Mouse (Mus musculus) adrenal gland, postnatal 14 days (tissue): ENCODE data around the gene Cwf19l2. TPM values are rescaled to one million over a fixed set of nuclear protein-coding genes. Genes with fewer than 3 reads are reported as not detected.
A peak's percentile ranks its signal among the peaks of the same experiment; 100 is the strongest.
"Not testable (repeated sequence)": the region's sequence is repeated elsewhere in the genome, so short reads cannot be mapped to it uniquely, and the experiment has no call there.

Source experiments
- DNase-seq: peaks from one replicate; pipeline ENCODE4 v3.0.0; 2021; ENCODE audit warnings: mixed read lengths
- long read RNA-seq, 2 experiments: library from polyadenylated mRNA; stranded (forward); transcript quantifications; one replicate each; pipeline ENCODE4 v2.0.0; 2021
- total RNA-seq: library from RNA; stranded (reverse); gene quantifications from 2 replicates; pipeline ENCODE4 v1.2.3, GENCODE M21; 2021

The Cwf19l2 gene
- total RNA-seq = 24.8 and 30.2 TPM in 2 replicates
- long read RNA-seq, experiment 1, full-length matches to known transcripts = 32 of 41 reads
- long read RNA-seq, experiment 1, partial matches to known transcripts = 2 of 41 reads
- long read RNA-seq, experiment 1, other reads (novel, unspliced or antisense) = 7 of 41 reads
- long read RNA-seq, experiment 2, full-length matches to known transcripts = 24 of 30 reads
- long read RNA-seq, experiment 2, partial matches to known transcripts = 1 of 30 reads
- long read RNA-seq, experiment 2, other reads (novel, unspliced or antisense) = 5 of 30 reads

GRCm38 (mm10) chr9:3403251-3404208 is at the start of gene Cwf19l2:
Cwf19l2 (plus strand) TSS chr9:3403592.
- peak; percentile 89 for DNase-seq

GRCm38 (mm10) chr9:3376323-3376722 is 27.1 kb upstream of the Cwf19l2 start:
- DNase-seq = not testable (repeated sequence)

GRCm38 (mm10) chr9:3404372-3404771 is 980 bp downstream of the Cwf19l2 start:
- peak; percentile 38 for DNase-seq

- DNase-seq = not testable (repeated sequence)
These were observed 36.3 kb downstream of the Cwf19l2 start for GRCm38 (mm10) chr9:3439555-3440300.

- no peak for DNase-seq
These were observed 68.5 kb downstream of the Cwf19l2 start for GRCm38 (mm10) chr9:3471897-3472296.

GRCm38 (mm10) chr9:3518645-3519044 is 115.3 kb downstream of the Cwf19l2 start:
- no peak for DNase-seq

- DNase-seq = no peak
These were observed 115.8 kb downstream of the Cwf19l2 start for GRCm38 (mm10) chr9:3519178-3519577.

GRCm38 (mm10) chr9:3521031-3521430 is 117.6 kb downstream of the Cwf19l2 start:
- DNase-seq = no peak

Other genes starting within 250 kb of the Cwf19l2 start
- gene Alkbh8, start 68.5 kb upstream of the Cwf19l2 start, total RNA-seq = 17.9 and 20.7 TPM in 2 replicates
- gene Gucy1a2, start 129.2 kb downstream of the Cwf19l2 start, total RNA-seq = 9.6 and 10.0 TPM in 2 replicates